Mouse (Mus musculus) kidney, postnatal 0 days (tissue): ENCODE measurements around the gene Lgmn. TPM values are rescaled to one million over a fixed set of nuclear protein-coding genes. Genes with fewer than 3 reads are reported as not detected.

Experiments used
- ATAC-seq: fragments of 200-750 bp; cut with Nextera tagmentation; replicated peaks from 2 replicates; pipeline ENCODE4 v1.8.0; 2017; ENCODE audit warnings: low read depth, moderate number of reproducible peaks, moderate TSS enrichment, moderate library complexity; ENCODE audit not compliant: low FRiP score
- DNase-seq: peaks from one replicate; pipeline ENCODE4 v3.0.0-alpha.2; 2016; ENCODE audit warnings: low spot score
- H3K27ac ChIP-seq: fragments of 300-500 bp; sonication (generic); 2 replicates; pipeline ENCODE4 v1.5.1; 2014; ENCODE audit warnings: mild to moderate bottlenecking
- H3K27me3 ChIP-seq: fragments of 300-500 bp; sonication (generic); 2 replicates; pipeline ENCODE4 v1.6.1; 2014; ENCODE audit warnings: low read length, mixed read lengths; ENCODE audit not compliant: insufficient read depth
- H3K36me3 ChIP-seq: fragments of 300-500 bp; sonication (generic); 2 replicates; pipeline ENCODE4 v1.6.1; 2014; ENCODE audit warnings: low read length, mixed read lengths; ENCODE audit not compliant: insufficient read depth
- H3K4me1 ChIP-seq: fragments of 300-500 bp; sonication (generic); replicated peaks from 2 replicates; pipeline ENCODE4 v1.6.1; 2014; ENCODE audit warnings: antibody characterized with exemption, low read length, mixed read lengths; ENCODE audit not compliant: insufficient read depth
- H3K4me2 ChIP-seq: fragments of 300-500 bp; sonication (generic); 2 replicates; pipeline ENCODE4 v1.6.1; 2014; ENCODE audit warnings: mild to moderate bottlenecking, low read length, moderate library complexity, mixed read lengths
- H3K4me3 ChIP-seq: fragments of 300-500 bp; sonication (generic); replicated peaks from 2 replicates; pipeline ENCODE4 v1.5.1; 2014; ENCODE audit warnings: low read depth, low read length
- H3K9ac ChIP-seq: fragments of 300-500 bp; sonication (generic); 2 replicates; pipeline ENCODE4 v1.6.1; 2014; ENCODE audit warnings: low read depth, low read length
- H3K9me3 ChIP-seq: fragments of 300-500 bp; sonication (generic); replicated peaks from 2 replicates; pipeline ENCODE4 v1.6.1; 2016; ENCODE audit warnings: low read length, inconsistent platforms, mixed read lengths
- CTCF ChIP-seq: IDR thresholded peaks from 2 replicates; pipeline ENCODE4 v1.5.1; 2016; ENCODE audit warnings: antibody characterized with exemption, low read depth, mild to moderate bottlenecking, moderate library complexity
- WGBS: fragments of 180-500 bp; shearing (Covaris S2); extraction: QIAGEN DNeasy Blood & Tissue Kit; methylation state at CpG from one replicate; pipeline ENCODE4 v1.1.7; 2014; 5-methylcytosine and 5-hydroxymethylcytosine counted together
- polyA plus RNA-seq: library from polyadenylated mRNA; unstranded; fragments of >200 nt; fragmentation: Nextera tagmentation; extraction: Ambion mirVana; gene quantifications from 2 replicates; pipeline ENCODE4 v1.2.1, GENCODE M21; 2015

Lgmn gene
- 286 and 302 TPM in 2 replicates for polyA plus RNA-seq

DNA sequence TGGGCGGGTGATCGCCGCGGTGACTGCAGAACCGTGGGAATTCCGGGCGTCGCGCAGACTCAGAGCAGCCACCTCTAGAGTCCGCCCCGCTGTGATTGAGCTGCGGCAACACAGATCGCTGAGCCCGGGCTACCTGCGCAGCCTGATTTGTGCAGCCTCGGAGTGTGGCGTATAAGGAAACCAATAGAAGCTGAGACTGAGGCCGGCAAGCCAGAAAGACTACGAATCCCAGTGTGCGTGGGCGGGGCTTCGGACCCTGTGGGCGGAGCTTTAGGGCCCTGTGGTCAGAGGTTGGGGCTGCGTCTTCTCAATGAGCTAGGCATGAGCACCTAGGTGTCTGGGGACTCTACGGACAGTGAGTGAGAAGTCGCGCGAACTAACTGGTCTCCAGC lies at the start of gene Lgmn:
Gene Lgmn, minus strand, starts transcription at position 182 of the 392 bp plus-strand sequence.
- Histone ChIP-seq H3K9ac (peak within 1 kb of the TSS; percentile 71), H3K9me3 (no peaks in the 10 kb centered on the region), H3K4me3 (peak within 1 kb of the TSS; percentile 51), H3K27ac (peak within 1 kb of the TSS; percentile 28; the same call in 1 of the 2 replicates), H3K27me3 (no peaks in the 10 kb centered on the region), H3K4me1 (no peaks in the 10 kb centered on the region), H3K36me3 (no peaks in the 10 kb centered on the region), H3K4me2 (peak within 1 kb of the TSS; percentile 65)
- ATAC-seq, result peak; percentile 100
- WGBS, result under 1% methylated on average over 28 of the region's 28 CpGs
- peak; percentile 99 for DNase-seq
- TF ChIP-seq CTCF, result no peak

DNA sequence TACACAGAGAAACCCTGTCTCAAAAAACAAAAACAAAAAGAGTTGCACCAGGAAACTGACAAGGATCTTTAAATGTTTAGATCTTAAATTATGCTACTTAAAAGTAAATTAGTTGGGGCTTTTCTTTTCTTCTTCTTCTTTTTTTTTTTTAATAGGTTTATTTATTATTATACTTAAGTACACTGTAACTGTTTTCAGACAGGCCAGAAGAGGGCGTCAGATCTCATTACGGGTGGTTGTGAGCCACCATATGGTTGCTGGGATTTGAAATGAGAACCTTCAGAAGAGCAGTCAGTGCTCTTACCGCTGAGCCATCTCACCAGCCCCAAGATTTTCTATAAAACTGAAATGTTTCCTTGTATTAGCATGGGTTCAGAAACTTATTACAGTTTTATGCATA lies 45.3 kb upstream of the Lgmn start:
- no peak overlapping the region for H3K4me3 ChIP-seq
- no peaks in the 10 kb centered on the region for H3K27me3 ChIP-seq
- peaks cover 64% of the 10 kb centered on the region for H3K36me3 ChIP-seq
- ATAC-seq (no peak), DNase-seq (no peak)
- no peak for TF ChIP-seq CTCF
- H3K9me3 ChIP-seq, result no peaks in the 10 kb centered on the region
- WGBS, result 71% methylated on average over 3 of the region's 3 CpGs
- H3K27ac ChIP-seq, result no peak overlapping the region
- H3K4me2 ChIP-seq, result no peak overlapping the region
- H3K9ac ChIP-seq, result no peak overlapping the region
- H3K4me1 ChIP-seq, result no peaks in the 10 kb centered on the region

GRCm38 (mm10) chr12:102480481-102480880 lies 40.9 kb upstream of the Lgmn start:
- H3K27me3 ChIP-seq, result no peaks in the 10 kb centered on the region
- no peak overlapping the region for H3K27ac ChIP-seq
- no peak overlapping the region for H3K9ac ChIP-seq
- no peak for DNase-seq
- WGBS, result 81% methylated on average over 4 of the region's 4 CpGs
- no peak overlapping the region for H3K4me2 ChIP-seq
- no peaks in the 10 kb centered on the region for H3K4me1 ChIP-seq
- TF ChIP-seq CTCF, result no peak
- no peak overlapping the region for H3K4me3 ChIP-seq
- ATAC-seq, result no peak
- peaks cover 56% of the 10 kb centered on the region for H3K36me3 ChIP-seq
- no peaks in the 10 kb centered on the region for H3K9me3 ChIP-seq

DNA sequence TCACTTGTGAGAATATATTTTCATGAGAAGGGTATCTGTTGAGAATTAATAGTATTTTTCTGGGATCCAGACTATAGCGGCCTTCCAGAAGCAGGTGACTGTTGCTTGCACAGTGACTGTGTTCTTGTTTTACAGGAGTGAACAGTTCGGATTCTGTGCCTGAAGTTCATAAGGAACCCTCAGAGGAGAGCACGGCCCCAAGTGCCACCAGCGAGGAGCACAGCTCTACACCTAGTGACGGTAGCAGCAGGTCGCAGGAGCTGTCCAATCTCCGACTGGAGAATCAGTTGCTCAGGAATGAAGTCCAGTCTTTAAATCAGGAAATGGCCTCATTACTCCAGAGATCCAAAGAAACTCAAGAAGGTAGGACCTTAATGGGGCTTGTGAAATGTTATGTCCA lies 34.8 kb upstream of the Lgmn start:
- no peak for ATAC-seq

GRCm38 (mm10) chr12:102468894-102469764 lies 29.5 kb upstream of the Lgmn start, which contains the start of gene Golga5:
Gene Golga5 (plus strand): TSS chr12:102469135.
- H3K4me3 ChIP-seq, result peak within 1 kb of the TSS; percentile 98
- peak within 1 kb of the TSS; percentile 88 for H3K9ac ChIP-seq
- peaks cover 4% of the 10 kb centered on the region for H3K36me3 ChIP-seq
- no peaks in the 10 kb centered on the region for H3K27me3 ChIP-seq
- H3K4me1 ChIP-seq, result 0 out of 2 replicates have a peak, but pooled peaks cover 3% of the 10 kb centered on the region
- ATAC-seq, result peak; percentile 99
- H3K4me2 ChIP-seq, result peak within 1 kb of the TSS; percentile 80
- no peaks in the 10 kb centered on the region for H3K9me3 ChIP-seq
- under 1% methylated on average over 67 of the region's 86 CpGs for WGBS
- no peak for TF ChIP-seq CTCF
- peak; percentile 98 for DNase-seq
- peak within 1 kb of the TSS; percentile 91 for H3K27ac ChIP-seq

More for the DNA sequence above, 34.8 kb upstream of the Lgmn start:
- WGBS, result 92% methylated on average over 7 of the region's 7 CpGs
- no peak for TF ChIP-seq CTCF
- Histone ChIP-seq H3K36me3 (peaks cover 29% of the 10 kb centered on the region), H3K9me3 (no peaks in the 10 kb centered on the region), H3K4me3 (no peak overlapping the region), H3K4me2 (no peak overlapping the region), H3K27me3 (no peaks in the 10 kb centered on the region), H3K4me1 (0 out of 2 replicates have a peak, but pooled peaks cover 3% of the 10 kb centered on the region), H3K9ac (no peak overlapping the region), H3K27ac (no peak overlapping the region)
- no peak for DNase-seq

- Histone ChIP-seq H3K27me3 (no peaks in the 10 kb centered on the region), H3K9ac (no peak overlapping the region), H3K4me1 (0 out of 2 replicates have a peak, but pooled peaks cover 3% of the 10 kb centered on the region), H3K36me3 (no peaks in the 10 kb centered on the region; the same call in 1 of the 2 replicates), H3K9me3 (no peaks in the 10 kb centered on the region), H3K4me2 (no peak overlapping the region), H3K27ac (no peak overlapping the region), H3K4me3 (no peak overlapping the region)
- DNase-seq (no peak), ATAC-seq (no peak)
- TF ChIP-seq CTCF, result no peak; the same call in 1 of the 2 replicates
- WGBS, result 80% methylated on average over 1 of the region's 1 CpGs
These were observed 28.5 kb upstream of the Lgmn start for GRCm38 (mm10) chr12:102468136-102468535.
